Mouse (Mus musculus): ENCODE results near the gene Ddost.
"Not testable (repeated sequence)": the region's sequence is repeated elsewhere in the genome, so short reads cannot be mapped to it uniquely, and the experiment has no call there.

Ddost gene

GRCm38 (mm10) chr4:138310311-138310910 is 5.9 kb downstream of the Ddost start:
- in situ Hi-C loops (cut with MboI, MseI): no loop called here

GRCm38 (mm10) chr4:138311595-138311994 is 7.1 kb downstream of the Ddost start:
- in situ Hi-C loops (cut with MboI, MseI): no loop called here

- in situ Hi-C loops (cut with MboI, MseI): no loop called here
These were observed 7.6 kb downstream of the Ddost start for GRCm38 (mm10) chr4:138312105-138312504.

- in situ Hi-C loops (cut with MboI, MseI): no loop called here
These were observed 8.5 kb downstream of the Ddost start for GRCm38 (mm10) chr4:138313021-138313420.

- in situ Hi-C loops (cut with MboI, MseI): no loop called here
These were observed 9.3 kb downstream of the Ddost start for GRCm38 (mm10) chr4:138313795-138314194.

- in situ Hi-C loops (cut with MboI, MseI): loop anchor here (5.0 kb wide), 1 partner anchor 117 kb away; the partner anchor contains the start of gene Mul1
These were observed 11.3 kb downstream of the Ddost start for GRCm38 (mm10) chr4:138315781-138316180.

GRCm38 (mm10) chr4:138316369-138316768 is 11.8 kb downstream of the Ddost start:
- in situ Hi-C loops (cut with MboI, MseI): loop anchor here (5.0 kb wide), 1 partner anchor 116 kb away; the partner anchor contains the start of gene Mul1

- in situ Hi-C loops (cut with MboI, MseI): loop anchor here (5.0 kb wide), 1 partner anchor 114 kb away; the partner anchor contains the start of gene Mul1
These were observed 14.2 kb downstream of the Ddost start for GRCm38 (mm10) chr4:138318509-138319266.

- in situ Hi-C loops (cut with MboI, MseI): loop anchor here (5.0 kb wide), 1 partner anchor 113 kb away; the partner anchor contains the start of gene Mul1
These were observed 15.0 kb downstream of the Ddost start for GRCm38 (mm10) chr4:138319508-138319907.

- in situ Hi-C loops (cut with MboI, MseI): no loop called here
These were observed 16.2 kb downstream of the Ddost start for GRCm38 (mm10) chr4:138320711-138321110.

- in situ Hi-C loops (cut with MboI, MseI): no loop called here
These were observed 17.0 kb downstream of the Ddost start for GRCm38 (mm10) chr4:138321488-138321887.

GRCm38 (mm10) chr4:138322692-138323091 is 18.2 kb downstream of the Ddost start:
- in situ Hi-C loops (cut with MboI, MseI): no loop called here

- in situ Hi-C loops (cut with MboI, MseI): no loop called here
These were observed 19.2 kb downstream of the Ddost start for GRCm38 (mm10) chr4:138323753-138324152.

GRCm38 (mm10) chr4:138324451-138324850 is 19.9 kb downstream of the Ddost start:
- in situ Hi-C loops (cut with MboI, MseI): no loop called here

GRCm38 (mm10) chr4:138325466-138326076 is 21.0 kb downstream of the Ddost start:
- in situ Hi-C loops (cut with MboI, MseI): no loop called here

GRCm38 (mm10) chr4:138326077-138326695 is 21.7 kb downstream of the Ddost start, which contains the start of gene Pink1:
Gene Pink1, minus strand, starts transcription at chr4:138326307.
- in situ Hi-C loops (cut with MboI, MseI): no loop called here

GRCm38 (mm10) chr4:138327155-138327554 is 22.6 kb downstream of the Ddost start:
- in situ Hi-C loops (cut with MboI, MseI): not testable (repeated sequence)

- in situ Hi-C loops (cut with MboI, MseI): no loop called here
These were observed 23.5 kb downstream of the Ddost start for GRCm38 (mm10) chr4:138327891-138328470.

GRCm38 (mm10) chr4:138330264-138330671 is 25.7 kb downstream of the Ddost start:
- in situ Hi-C loops (cut with MboI, MseI): no loop called here

- in situ Hi-C loops (cut with MboI, MseI): no loop called here
These were observed 27.1 kb downstream of the Ddost start for GRCm38 (mm10) chr4:138331647-138332046.

- in situ Hi-C loops (cut with MboI, MseI): no loop called here
These were observed 28.6 kb downstream of the Ddost start for GRCm38 (mm10) chr4:138333135-138333534.
